Mouse (Mus musculus): ENCODE data around the gene Wdr48. TPM values are rescaled to one million over a fixed set of nuclear protein-coding genes. Genes with fewer than 3 reads are reported as not detected.

Wdr48 gene
- polyA plus RNA-seq, 1 experiment from 2014 or later: 82.5 TPM

DNA sequence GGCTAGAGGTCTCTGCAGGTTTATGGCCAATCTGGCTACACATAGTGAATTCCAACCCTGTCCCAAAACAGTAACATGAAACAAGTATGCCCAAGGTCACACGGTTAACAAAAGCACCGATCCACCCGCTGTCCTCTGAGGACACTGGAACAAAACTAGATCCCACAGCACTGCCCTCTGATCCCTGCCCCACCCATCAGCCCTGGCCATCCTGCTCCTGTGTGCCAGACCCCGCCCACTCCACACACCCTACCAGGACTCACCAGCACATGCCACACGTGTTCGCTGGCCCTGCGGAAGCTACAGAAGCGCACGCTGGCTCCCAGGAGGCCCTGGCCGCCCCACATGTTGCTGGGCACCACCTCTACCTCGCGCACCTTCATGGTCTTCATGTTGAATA is 37.7 kb downstream of the Wdr48 start:
- WGBS: 89% methylated on average over 12 of the region's 12 CpGs
- peaks cover 15% of the 10 kb centered on the region for H3K4me1 ChIP-seq
- H3K27ac ChIP-seq (replicated peaks): no peak overlapping the region
- peaks cover 25% of the 10 kb centered on the region for H3K36me3 ChIP-seq
- H3K4me3 ChIP-seq: no peak overlapping the region
- no peak for ATAC-seq (replicated peaks)
- H3K4me2 ChIP-seq (replicated peaks): no peak overlapping the region
- H3K27me3 ChIP-seq: no peaks in the 10 kb centered on the region
- no peak overlapping the region for H3K9ac ChIP-seq (replicated peaks)
- no peaks in the 10 kb centered on the region for H3K9me3 ChIP-seq

DNA sequence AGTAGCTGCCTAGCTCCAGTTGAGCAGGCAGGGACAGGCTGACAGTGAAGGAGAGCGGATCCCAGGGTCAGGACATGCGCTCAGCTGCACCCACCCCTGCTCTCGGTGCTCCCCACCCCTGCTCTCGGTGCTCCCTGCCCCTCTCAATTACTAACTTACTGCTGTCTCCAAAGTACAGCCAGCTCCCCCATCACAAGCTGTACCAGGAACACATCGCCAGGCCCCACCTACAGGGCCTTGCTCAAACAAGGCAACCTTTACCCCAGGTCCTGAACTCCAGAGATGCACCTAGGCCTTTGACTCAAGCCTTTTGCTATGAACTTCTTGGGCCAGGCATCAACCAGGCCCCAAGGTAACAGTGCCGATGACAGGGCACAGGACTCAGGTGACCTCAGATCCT is 39.0 kb downstream of the Wdr48 start:
- no peaks in the 10 kb centered on the region for H3K27me3 ChIP-seq
- no peaks in the 10 kb centered on the region for H3K9me3 ChIP-seq
- 94% methylated on average over 6 of the region's 6 CpGs for WGBS
- peaks cover 21% of the 10 kb centered on the region for H3K4me1 ChIP-seq
- no peak overlapping the region for H3K9ac ChIP-seq (replicated peaks)
- H3K4me2 ChIP-seq (replicated peaks): no peak overlapping the region
- H3K36me3 ChIP-seq: peaks cover 12% of the 10 kb centered on the region; the same call in 1 of the 2 replicates
- no peak overlapping the region for H3K4me3 ChIP-seq
- ATAC-seq (replicated peaks): no peak
- H3K27ac ChIP-seq (replicated peaks): no peak overlapping the region

DNA sequence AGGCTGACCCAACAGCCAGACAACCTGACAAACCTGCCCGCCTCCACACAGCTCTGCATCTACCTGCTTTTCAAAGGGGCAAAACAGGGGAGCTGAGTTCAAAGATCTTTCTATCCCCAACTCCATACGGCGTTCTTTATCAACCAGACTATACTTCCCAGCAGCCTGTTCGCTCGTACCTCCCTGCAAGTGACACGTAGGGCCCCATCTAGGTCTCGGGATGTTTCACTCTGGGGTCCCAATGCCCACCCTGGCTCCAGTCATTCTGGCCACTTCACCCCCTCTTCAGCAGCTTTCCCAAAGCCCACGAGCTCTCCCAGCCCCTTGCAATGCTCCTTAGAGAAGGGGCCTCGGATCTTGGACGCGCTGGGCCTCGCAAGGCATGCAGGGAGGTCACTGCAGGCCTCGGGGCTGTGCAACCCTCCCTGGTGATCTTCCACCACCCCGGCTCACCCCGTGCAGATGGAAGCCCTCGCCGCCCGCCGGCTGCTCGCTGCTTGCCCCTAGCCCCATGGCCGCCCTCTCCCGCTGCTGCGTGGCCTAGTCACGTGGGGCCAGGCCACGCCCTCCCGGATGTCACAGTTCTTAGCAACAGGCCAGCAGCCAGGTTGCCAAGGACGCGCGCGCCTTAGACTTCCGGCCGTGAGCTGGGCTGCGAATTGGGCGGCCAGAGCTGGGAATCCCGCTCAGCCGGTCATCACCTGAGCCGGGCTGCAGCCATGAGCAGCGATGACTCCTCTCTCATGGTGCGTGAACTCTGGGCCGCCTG is 42.5 kb downstream of the Wdr48 start, which contains the start of the genes Gorasp1 and Ttc21a:
Gorasp1 (minus strand) TSS at position 561 of the 769 bp plus-strand sequence.
Ttc21a (plus strand) TSS at position 602 of the 769 bp plus-strand sequence.
- no peaks in the 10 kb centered on the region for H3K9me3 ChIP-seq
- peak within 1 kb of the TSS; percentile 80 for H3K9ac ChIP-seq (replicated peaks)
- H3K4me1 ChIP-seq: peaks cover 21% of the 10 kb centered on the region
- H3K4me3 ChIP-seq: peak within 1 kb of the TSS; percentile 67
- WGBS: under 1% methylated on average over 40 of the region's 40 CpGs
- peak; percentile 94 for ATAC-seq (replicated peaks)
- H3K36me3 ChIP-seq: no peaks in the 10 kb centered on the region
- H3K27ac ChIP-seq (replicated peaks): peak within 1 kb of the TSS; percentile 64
- peak within 1 kb of the TSS; percentile 80 for H3K4me2 ChIP-seq (replicated peaks)
- H3K27me3 ChIP-seq: no peaks in the 10 kb centered on the region

DNA sequence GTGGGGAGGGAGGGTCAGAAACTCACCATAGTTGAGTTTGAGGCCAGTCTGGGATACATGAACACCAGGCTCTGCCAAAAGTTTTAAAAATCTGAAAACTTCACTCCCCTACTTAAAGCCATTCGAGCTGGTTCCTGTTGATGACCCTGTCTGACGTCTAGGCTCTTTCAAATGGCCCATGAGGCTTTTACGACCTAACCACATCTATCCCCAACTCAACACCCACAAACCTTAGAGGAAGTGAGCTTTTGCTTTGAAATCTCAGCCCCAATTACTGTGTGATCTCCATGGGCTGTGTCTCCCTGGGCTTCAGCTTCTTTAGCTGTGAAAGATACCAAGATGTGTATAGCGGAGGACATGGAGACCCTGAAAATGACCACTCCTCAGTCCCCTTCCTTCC is 43.8 kb downstream of the Wdr48 start:
- no peak overlapping the region for H3K27ac ChIP-seq (replicated peaks)
- no peaks in the 10 kb centered on the region for H3K36me3 ChIP-seq
- no peak for ATAC-seq (replicated peaks)
- no peak overlapping the region for H3K4me2 ChIP-seq (replicated peaks)
- no peak overlapping the region for H3K4me3 ChIP-seq
- H3K27me3 ChIP-seq: no peaks in the 10 kb centered on the region
- WGBS: 83% methylated on average over 4 of the region's 4 CpGs
- no peaks in the 10 kb centered on the region for H3K9me3 ChIP-seq
- peaks cover 21% of the 10 kb centered on the region for H3K4me1 ChIP-seq
- no peak overlapping the region for H3K9ac ChIP-seq (replicated peaks)

DNA sequence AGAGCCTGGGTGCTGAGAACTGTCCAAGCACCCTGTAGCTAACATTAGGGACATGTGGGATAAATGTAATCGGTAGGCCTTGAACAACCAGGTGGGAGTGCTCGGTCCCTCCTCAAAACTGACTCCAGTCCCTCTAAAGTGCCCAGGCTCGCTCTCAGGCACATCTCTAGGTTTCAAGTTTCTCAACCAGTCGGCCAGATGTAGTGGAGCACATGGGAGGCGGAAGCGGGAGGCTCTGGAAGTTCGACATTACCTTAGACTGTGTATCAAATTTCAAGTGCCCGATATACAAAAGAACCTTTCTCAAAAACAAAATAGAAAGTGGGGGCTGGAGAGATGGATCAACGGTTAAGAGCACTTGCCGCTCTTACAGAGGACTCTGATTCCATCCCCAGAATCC is 45.0 kb downstream of the Wdr48 start:
- Histone ChIP-seq H3K27ac (replicated peaks) (no peak overlapping the region), H3K4me1 (peaks cover 21% of the 10 kb centered on the region), H3K27me3 (no peaks in the 10 kb centered on the region), H3K9ac (replicated peaks) (no peak overlapping the region), H3K4me3 (no peak overlapping the region), H3K4me2 (replicated peaks) (no peak overlapping the region), H3K9me3 (no peaks in the 10 kb centered on the region), H3K36me3 (no peaks in the 10 kb centered on the region)
- WGBS: 73% methylated on average over 10 of the region's 10 CpGs
- no peak for ATAC-seq (replicated peaks)

DNA sequence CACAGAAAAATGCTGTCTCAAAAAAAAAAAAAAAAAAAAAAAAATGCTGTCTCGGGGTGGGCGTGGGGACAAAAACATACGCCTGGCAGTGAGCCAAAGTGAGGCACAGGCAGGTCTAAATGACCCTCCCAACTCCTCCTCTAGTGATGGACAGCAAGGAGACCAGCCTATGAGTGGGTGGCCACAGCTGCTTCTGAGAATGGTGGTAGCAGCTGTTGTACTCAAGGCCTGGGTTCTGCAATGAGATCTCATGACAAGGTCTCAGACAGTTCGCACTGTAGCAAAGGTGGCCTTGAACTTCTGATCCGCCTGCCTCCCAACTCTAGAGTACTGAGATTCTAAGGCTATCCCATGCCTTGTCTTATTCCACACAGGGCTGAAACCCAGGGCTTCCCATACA is 46.7 kb downstream of the Wdr48 start:
- H3K4me2 ChIP-seq (replicated peaks): no peak overlapping the region
- H3K9ac ChIP-seq (replicated peaks): no peak overlapping the region
- no peak overlapping the region for H3K4me3 ChIP-seq
- 82% methylated on average over 5 of the region's 5 CpGs for WGBS
- H3K27me3 ChIP-seq: no peaks in the 10 kb centered on the region
- no peak for ATAC-seq (replicated peaks)
- no peak overlapping the region for H3K27ac ChIP-seq (replicated peaks)
- H3K9me3 ChIP-seq: no peaks in the 10 kb centered on the region
- H3K4me1 ChIP-seq: peaks cover 11% of the 10 kb centered on the region
- H3K36me3 ChIP-seq: no peaks in the 10 kb centered on the region

DNA sequence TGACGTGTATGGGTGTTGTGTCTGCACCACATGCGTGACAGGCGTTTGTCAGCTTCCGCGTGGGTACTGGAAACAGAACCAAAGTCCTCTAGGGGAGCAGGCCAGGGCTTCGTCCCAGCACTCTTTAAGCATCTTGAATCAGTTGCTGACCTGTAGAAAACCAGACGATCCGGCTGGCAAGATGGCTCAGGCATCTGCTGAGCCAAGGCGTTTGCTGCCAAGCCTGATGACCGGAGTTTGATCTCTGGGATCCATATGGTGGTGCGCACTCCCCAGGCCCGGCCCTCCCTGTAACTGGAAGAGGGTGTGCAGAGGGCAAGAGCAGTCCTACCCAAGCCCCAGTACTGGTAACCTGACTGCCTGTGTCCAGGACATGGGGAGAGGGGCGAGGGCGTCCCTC is 47.2 kb downstream of the Wdr48 start:
- Histone ChIP-seq H3K9ac (replicated peaks) (no peak overlapping the region), H3K4me1 (peaks cover 6% of the 10 kb centered on the region), H3K4me2 (replicated peaks) (no peak overlapping the region), H3K4me3 (no peak overlapping the region), H3K9me3 (no peaks in the 10 kb centered on the region), H3K27me3 (no peaks in the 10 kb centered on the region), H3K36me3 (no peaks in the 10 kb centered on the region), H3K27ac (replicated peaks) (no peak overlapping the region)
- whole genome bisulfite sequencing: 85% methylated on average over 14 of the region's 14 CpGs
- ATAC-seq (replicated peaks): no peak

DNA sequence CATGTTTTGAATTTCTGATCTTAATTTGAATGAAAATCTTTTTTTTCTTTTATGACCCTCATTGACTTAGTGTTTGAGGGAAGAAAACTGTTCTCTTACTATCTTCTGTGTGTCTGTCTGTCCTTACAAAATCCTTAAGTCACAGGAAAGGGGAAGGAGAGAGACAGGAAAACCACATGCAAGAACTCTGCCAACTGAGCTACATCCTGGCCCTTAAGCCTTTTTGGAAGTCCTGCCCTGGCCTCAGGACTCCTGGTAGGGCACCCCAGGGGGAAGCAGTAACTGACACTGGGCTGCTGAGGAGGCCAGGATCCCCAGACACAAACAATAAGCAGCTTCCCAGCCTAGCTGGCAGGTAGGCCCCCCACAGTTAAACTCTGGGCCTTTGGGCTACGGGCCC is 48.6 kb downstream of the Wdr48 start:
- Histone ChIP-seq H3K27ac (replicated peaks) (no peak overlapping the region), H3K4me2 (replicated peaks) (no peak overlapping the region), H3K36me3 (no peaks in the 10 kb centered on the region), H3K4me1 (no peaks in the 10 kb centered on the region), H3K4me3 (no peak overlapping the region), H3K27me3 (no peaks in the 10 kb centered on the region), H3K9ac (replicated peaks) (no peak overlapping the region), H3K9me3 (no peaks in the 10 kb centered on the region)
- ATAC-seq (replicated peaks): no peak
- 54% methylated on average over 1 of the region's 1 CpGs for WGBS

DNA sequence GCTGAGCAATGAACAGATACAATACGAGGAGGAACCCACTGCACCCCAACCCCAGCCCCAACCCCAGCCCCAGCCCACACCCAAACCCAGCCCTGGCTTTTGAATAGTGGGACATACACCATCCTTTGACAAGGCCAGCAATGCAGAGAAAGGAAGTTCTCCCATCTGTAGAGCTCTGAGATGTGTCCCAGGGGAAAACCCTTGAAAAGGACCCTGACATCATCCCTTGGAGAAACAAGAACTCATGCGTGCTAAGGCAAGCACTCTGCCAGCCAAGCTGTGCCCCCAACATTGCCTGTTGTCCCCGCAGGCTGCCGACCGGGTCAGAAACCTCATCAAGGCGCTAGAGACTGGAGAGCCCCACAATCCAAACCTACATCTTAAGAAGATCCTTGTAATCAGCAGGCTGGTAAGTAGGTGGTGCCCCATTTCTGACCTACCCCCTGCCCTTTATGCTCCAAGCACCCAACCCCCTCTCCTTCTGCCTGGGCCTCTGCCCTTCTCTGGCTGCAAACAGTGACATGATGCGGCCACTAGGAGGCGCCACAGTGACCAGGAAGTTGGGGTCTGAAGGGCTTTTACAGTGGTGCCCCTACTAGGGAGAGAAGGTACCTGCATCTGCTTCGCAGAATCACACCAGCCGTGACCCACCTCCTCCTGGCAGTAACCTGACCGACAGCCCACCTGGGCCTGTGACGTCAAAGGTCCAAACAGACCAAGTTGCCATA is 50.7 kb downstream of the Wdr48 start:
- H3K4me3 ChIP-seq: no peak overlapping the region
- 76% methylated on average over 12 of the region's 12 CpGs for WGBS
- no peaks in the 10 kb centered on the region for H3K36me3 ChIP-seq
- H3K27me3 ChIP-seq: no peaks in the 10 kb centered on the region
- peaks cover 3% of the 10 kb centered on the region for H3K4me1 ChIP-seq
- no peak overlapping the region for H3K27ac ChIP-seq (replicated peaks)
- H3K9me3 ChIP-seq: no peaks in the 10 kb centered on the region
- H3K9ac ChIP-seq (replicated peaks): no peak overlapping the region
- ATAC-seq (replicated peaks): no peak
- no peak overlapping the region for H3K4me2 ChIP-seq (replicated peaks)

DNA sequence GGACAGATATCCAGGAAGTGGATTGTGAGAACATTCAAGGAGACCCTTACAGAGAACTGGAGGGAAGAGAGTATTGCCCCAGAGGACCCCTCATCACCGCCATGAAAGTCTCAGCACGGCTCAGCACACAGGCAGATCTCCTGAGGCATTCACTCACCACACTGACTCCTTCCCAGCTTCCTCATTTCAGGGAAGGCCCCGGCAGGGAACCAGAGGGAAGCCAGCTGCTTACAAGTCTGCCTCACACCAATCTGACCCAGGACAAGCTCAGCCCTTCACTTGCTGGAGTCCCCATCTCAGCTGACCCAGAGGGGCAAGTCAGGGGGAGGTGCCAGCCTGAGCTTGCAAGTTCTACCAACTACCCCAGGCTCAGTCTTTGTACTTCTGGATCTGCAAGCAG is 54.1 kb downstream of the Wdr48 start:
- H3K9me3 ChIP-seq: no peaks in the 10 kb centered on the region
- H3K4me2 ChIP-seq (replicated peaks): no peak overlapping the region
- H3K4me3 ChIP-seq: no peak overlapping the region
- H3K36me3 ChIP-seq: no peaks in the 10 kb centered on the region
- ATAC-seq (replicated peaks): no peak
- no peaks in the 10 kb centered on the region for H3K27me3 ChIP-seq
- H3K27ac ChIP-seq (replicated peaks): no peak overlapping the region
- WGBS: 57% methylated on average over 3 of the region's 3 CpGs
- H3K9ac ChIP-seq (replicated peaks): no peak overlapping the region
- peaks cover 9% of the 10 kb centered on the region for H3K4me1 ChIP-seq

DNA sequence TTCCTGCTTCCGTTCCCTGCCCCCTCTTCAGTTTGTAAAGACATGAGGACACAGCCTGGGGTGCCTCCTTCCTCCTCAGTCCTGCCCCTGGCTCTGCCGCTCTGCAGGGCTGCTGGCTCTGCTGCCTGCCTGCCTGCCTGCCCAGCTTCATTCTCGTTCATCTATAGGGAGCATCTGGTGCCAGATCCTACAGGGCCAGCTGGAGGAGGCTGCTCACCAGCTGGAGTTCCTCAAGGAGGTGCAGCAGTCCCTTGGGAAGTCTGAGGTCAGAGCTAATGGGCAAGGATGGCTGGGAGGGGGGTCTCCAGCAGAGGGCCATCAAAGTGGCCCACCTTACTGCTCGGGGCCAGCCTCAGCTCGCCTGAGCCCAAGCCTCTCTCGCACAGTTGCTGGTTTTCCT is 55.8 kb downstream of the Wdr48 start:
- no peak overlapping the region for H3K4me2 ChIP-seq (replicated peaks)
- no peak overlapping the region for H3K4me3 ChIP-seq
- no peaks in the 10 kb centered on the region for H3K27me3 ChIP-seq
- no peak for ATAC-seq (replicated peaks)
- H3K36me3 ChIP-seq: no peaks in the 10 kb centered on the region
- 0 out of 2 replicates have a peak overlapping the region, but pooled peaks have one; percentile 18 for H3K27ac ChIP-seq (replicated peaks)
- 60% methylated on average over 6 of the region's 6 CpGs for WGBS
- no peak overlapping the region for H3K9ac ChIP-seq (replicated peaks)
- H3K4me1 ChIP-seq: peaks cover 9% of the 10 kb centered on the region
- H3K9me3 ChIP-seq: no peaks in the 10 kb centered on the region

DNA sequence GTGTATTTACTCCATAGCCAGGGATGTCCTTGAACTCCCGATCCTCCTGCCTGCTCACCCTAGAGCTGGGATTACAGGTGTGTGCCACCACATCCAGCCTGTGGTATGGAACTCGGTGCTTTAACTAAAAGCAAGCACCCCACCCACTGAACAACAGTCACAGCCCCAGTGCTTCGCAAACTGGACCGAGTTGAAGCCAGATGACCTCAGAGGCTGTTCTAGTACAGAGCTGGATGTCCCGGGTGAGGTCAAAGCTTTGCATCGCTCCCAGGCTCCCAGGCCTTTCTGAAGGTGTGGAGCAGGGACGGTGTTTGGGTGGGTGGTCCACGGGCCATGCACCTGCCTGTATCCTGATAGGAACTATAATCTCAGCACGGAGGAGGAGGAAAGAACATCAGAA is 56.7 kb downstream of the Wdr48 start:
- Histone ChIP-seq H3K4me1 (peaks cover 9% of the 10 kb centered on the region), H3K27ac (replicated peaks) (no peak overlapping the region), H3K9me3 (no peaks in the 10 kb centered on the region), H3K4me3 (no peak overlapping the region), H3K36me3 (no peaks in the 10 kb centered on the region), H3K27me3 (no peaks in the 10 kb centered on the region), H3K4me2 (replicated peaks) (no peak overlapping the region), H3K9ac (replicated peaks) (no peak overlapping the region)
- WGBS: 88% methylated on average over 9 of the region's 9 CpGs
- no peak for ATAC-seq (replicated peaks)

All from forebrain, embryonic 15.5 days (tissue).